Mouse (Mus musculus) kidney, postnatal 25 days (tissue): ENCODE measurements around the gene Apoe.
"Not testable (repeated sequence)": the region's sequence is repeated elsewhere in the genome, so short reads cannot be mapped to it uniquely, and the experiment has no call there.

Experiments used
- DNase-seq, 2 experiments: peaks; one replicate each; pipeline ENCODE4 v3.0.0; 2021; ENCODE audit warnings: mixed read lengths in 2 of 2

Gene Apoe

DNA sequence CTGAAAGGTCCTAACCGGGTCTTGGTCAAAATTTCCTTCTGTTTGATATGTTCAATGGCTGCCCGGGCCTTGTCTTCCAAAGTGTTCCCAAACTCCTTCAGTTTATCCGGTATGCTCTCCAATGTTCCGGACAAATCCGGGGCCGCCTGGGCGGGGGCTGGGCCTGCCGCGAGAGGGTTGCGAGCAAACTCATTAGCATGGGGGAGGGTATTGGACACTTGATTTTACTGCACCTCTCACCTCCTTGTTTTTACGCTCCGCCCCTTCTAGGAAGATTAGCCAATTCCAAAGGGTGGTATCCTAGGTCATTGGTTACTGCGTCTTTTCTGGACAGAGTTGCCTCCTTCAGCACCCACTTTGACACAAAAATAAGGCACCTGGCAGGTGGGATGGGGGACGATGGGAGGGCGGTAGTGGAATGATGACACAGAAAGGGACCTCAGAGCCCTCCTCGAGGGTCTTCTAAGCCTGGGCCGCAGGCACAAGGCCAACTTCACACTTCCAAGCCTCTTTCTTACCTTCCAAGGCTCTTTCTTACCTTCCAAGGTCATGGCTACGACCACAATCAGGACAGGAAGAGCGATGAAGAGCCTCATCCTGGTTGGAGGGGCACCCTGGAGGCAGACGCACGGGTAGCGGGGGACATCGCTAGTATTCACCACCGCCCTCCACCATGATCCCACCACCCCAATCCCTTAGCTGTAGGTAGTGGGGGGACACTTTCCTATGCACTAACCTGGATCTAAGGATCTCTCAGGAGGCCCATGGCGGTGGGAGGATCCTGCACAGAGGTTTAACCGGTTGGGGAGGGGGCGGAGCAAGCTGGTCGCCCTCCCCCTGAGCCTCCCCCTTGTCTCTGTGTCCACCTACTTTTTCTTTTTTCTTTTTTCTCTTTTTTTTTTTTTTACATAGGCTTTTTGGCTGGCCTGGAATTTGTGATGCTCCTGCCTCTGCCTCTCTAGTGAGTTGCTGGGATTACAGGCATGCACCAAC lies 6.8 kb downstream of the Apoe start, which contains the start of gene Apoc1:
Gene Apoc1 (minus strand): TSS at position 788 of the 993 bp plus-strand sequence.
- peak; percentile 45 to 74 for DNase-seq

DNA sequence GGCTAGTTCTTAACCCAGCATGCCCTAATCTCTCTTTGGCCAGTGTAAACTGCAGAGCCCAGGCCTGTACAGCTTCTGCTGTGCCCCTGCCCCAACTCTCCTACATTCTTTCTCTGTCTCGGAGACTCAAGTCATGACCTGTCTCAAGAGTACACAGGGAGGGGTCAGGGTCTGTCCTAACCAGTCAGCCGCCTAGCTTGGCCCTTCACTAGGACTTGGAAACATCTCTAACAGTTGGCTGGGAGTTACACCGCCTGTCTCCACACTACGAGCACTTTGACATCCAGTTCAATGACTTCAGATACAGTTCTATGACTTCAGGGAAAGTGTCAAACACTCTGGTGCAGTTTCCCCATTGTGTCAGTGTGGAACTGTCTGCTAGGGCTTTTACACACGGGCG lies 7.6 kb downstream of the Apoe start:
- no peak for DNase-seq

DNA sequence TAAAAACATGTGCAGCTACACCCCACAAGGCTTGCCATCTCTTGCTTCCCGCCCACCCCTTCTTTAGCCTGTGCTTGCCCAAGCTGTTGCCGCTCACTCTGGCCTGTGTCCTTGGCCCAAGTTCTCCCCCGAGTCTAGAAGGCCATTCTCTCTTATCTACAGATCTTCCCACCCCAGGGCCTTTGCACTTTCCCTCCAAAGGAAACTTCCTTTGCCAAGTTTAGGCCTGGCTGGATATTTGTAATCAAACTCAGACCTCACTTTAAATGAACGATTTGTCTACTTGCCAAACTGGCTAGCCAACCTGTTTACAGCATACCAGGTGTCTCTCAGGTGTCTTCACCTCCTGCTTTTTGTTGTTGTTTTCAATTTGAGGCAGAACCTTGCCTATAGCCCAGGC lies 8.1 kb downstream of the Apoe start:
- DNase-seq: no peak

DNA sequence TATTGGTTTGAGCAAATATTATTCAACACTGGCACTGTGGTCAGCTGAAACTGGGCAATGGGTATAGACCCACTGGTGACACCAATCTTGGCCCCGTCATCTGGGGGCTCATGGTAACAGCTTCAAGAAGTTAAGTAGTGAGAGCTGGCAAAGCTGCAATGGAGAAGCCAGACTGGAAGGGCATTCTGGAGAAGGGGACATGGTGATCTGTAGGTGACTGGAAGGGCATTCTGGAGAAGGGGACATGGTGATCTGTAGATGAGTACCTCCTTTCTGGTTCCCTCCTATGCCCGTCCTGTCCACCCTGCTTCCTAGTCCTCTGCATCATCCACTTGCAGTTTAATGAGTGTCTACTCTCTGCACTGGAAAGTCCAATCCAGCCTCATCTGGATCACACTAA lies 10.4 kb downstream of the Apoe start:
- DNase-seq: no peak

DNA sequence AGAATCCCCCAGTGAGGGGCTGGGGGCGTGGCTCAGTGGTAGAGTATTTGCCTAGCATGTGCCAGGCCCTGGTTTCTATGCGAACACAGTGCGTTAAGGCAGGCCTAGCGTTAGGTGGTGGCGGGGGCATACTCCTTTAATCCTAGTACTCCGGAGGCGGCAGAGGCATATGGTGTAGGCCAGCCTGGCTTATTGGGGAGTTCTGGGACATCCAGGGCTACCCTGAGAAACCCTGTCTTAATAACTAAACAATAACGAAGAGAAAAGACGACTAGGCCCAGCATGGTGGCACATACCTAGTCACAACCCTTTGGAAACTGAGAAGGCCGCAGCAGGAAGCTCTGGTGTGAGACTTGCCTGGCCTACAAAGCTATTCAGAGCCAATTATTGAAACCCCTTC lies 10.9 kb downstream of the Apoe start:
- DNase-seq: no peak

DNA sequence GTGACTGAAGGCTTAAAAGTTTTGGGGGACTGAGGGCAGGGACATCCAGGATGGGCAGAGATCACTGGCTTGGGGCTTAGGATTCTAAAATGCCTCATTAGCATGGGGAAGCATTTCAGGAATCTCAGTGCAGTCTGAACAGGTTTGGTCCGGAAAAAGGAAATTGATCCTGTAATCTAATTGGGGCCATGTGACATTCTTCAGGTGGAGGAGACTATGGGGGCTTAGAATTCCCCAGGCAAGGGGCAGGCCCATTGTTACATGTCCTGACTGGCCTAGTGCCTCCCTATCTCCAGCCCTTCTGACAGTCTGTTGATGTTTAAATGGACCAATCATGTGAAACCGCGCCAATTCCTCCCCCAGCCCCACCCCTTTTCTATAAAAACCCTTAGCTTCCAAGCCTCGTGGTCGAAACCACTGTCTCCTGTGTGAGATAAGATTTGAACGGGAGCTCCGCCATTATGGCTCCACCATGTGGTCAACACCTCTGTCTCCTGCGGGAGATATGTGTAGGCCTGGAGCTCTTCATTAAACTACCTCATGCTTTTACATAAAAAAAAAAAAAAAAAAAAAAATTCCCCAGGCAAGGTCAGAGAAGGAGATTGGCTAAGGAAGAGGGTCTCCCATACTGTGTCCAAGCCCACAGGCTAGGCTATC lies 11.9 kb downstream of the Apoe start:
- not testable (repeated sequence) for DNase-seq

DNA sequence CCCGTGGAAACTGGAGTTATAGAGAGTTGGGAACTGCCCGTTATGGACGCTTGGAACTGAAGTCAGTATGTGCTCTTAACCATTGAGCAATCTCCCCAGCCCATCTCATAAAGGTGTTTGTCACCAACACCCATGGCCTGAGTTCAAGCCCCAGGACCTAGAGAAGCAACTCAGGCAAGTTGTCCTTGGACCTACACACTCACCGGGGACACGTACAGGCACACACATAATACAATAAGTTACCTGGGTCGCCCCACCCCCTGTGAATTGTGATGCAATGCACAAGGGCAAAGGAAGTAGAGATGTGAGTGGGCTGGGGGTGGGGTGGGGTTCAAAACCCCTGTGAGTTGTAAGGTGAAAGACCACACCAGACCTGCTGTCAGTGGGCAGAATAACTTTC lies 12.5 kb downstream of the Apoe start:
- DNase-seq: no peak

DNA sequence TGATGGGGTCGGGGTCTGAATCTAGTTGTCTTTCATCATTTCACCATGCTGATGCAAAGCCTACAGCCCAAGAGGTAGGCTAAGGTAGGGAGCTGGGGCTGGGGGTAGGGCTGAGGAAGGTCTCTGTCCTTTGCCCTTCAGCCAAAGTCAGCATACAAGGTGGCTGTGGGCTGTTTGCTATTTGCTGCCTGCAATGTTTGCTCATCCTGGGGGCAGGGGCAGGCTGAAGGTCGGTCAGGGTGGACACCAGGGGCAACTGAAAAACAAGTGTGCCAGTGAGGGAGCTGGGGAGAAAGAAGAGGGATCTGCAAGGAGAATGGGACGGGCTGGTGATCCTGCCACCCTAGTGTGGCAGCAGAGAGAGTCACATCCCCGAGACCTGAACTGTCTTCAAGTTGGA lies 13.6 kb downstream of the Apoe start:
- DNase-seq: peak; percentile 28 to 75

DNA sequence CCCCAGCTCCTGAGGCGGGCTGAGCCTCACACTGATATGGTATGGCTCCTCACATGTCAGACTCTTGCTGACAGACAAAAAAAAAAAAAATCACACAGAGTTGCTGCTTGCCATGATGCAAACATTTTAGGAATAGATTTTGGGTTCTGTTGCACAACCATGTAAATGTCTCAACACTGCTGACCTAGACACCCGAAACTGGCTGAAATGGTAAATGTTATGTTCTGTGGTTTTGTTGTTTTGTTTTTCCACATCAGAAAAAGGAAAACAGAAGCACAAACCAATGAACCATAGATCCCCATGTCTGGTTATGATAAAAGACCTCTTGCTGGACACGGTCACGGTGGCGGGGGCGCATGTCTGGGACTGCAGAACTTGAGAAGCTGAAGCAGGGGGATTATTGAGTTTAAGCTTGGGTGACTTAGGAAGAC lies 15.2 kb downstream of the Apoe start:
- no peak for DNase-seq

DNA sequence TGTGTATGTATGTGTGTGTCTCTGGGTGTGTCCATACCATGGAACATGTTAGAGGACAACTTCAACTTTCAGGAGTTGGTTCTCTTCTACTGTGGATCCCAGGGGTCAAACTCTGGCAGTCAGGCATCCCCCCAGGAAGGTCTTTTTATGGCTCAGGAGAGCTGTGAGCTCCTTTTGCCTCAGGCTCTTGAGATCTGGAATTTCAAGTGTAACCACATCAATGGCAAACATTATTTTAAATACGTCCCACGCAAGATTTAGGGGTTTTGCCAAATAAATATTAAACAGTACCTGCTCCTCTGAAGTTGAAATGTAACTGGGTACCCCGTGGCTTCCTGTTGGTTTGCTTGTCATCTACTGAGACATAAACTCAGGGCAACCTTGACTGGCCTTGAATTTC lies 16.0 kb downstream of the Apoe start:
- DNase-seq: no peak

DNA sequence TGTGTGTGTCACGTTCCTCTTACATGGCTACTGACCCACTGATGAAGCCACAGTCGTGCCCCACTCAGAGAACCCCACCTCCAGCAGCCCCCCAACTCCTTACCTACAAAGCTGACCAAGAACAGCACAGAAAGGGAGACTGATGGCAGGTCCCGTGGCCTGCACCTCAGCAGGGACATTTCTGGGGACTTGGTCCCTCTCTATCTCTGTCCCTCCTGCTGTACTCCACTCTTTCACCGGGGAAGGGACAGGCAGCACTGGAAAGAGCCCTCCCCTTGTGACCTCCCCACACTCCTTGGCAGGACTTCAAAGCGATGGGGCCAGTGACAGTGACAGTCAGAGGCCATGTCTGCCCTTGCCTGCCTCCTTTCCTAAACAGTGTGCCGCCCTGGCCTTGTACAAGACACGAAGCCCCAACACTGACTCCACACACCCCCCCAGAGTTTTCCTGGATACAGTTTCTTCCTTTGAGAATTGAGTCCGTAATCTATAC lies 17.7 kb downstream of the Apoe start, which contains the start of the genes Gm44805 and Apoc4:
Gene Gm44805 (minus strand): TSS at position 222 of the 493 bp plus-strand sequence.
Gene Apoc4 (minus strand): TSS at position 278 of the 493 bp plus-strand sequence.
- no peak for DNase-seq

DNA sequence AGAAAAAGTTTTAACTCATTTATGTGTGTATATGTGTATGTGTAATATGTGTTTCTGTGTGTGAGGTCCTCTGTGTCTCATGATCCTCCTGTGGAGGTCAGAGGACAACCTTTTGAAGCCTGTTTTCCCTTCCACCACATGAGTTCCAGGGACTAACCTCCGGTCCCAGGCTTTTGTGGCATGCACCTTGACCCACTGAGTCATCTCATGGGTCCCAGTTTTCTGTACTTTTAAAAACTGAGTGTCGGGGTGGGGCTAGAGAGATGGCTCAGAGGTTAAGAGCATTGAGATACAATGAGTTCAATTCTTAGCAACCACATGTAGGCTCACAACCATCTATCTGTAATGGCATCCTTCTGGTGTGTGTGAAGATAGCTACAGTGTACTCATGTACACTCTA lies 18.3 kb downstream of the Apoe start:
- DNase-seq: no peak

DNA sequence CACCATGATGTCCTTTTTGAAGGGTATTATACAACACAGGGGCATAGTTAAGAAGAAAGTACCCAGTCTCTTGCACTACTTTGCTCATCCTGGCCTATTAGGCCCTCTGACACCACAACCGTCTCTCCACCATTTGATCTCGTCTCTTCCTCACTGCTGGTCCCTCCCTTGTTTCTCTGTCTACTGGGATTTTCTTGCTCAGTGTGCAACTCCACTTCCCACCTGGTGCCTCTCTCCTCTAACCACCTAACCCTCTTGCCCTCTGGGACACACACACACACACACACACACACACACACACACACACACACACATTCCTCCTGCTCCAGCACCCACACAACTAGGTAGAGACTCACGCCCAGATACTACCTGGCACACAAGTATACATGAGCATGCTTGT lies 20.1 kb downstream of the Apoe start:
- DNase-seq: no peak

DNA sequence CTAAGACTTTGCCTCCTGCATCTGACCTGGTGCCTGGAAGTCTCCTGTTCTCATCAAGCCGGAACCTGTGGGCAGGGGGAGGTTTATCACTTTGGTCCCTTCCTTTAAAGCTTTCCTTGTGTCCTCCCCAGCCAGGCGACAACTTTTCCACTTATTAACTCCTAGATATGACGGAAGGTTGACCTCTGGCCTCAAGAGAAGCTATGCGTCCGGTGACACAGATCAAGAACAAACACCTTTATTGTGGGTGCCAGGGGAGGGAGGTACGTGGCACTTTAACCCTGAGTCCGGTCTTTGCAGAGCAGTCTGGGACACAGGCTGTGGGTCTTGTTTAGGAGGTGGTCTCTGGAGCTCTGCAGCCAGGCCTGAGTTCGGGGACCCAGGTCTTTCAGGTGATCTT lies 21.1 kb downstream of the Apoe start, which contains the start of gene Apoc2:
Gene Apoc2 (minus strand): TSS at position 70 of the 400 bp plus-strand sequence.
- DNase-seq: peak in 1 of 2 experiments; percentile 58

DNA sequence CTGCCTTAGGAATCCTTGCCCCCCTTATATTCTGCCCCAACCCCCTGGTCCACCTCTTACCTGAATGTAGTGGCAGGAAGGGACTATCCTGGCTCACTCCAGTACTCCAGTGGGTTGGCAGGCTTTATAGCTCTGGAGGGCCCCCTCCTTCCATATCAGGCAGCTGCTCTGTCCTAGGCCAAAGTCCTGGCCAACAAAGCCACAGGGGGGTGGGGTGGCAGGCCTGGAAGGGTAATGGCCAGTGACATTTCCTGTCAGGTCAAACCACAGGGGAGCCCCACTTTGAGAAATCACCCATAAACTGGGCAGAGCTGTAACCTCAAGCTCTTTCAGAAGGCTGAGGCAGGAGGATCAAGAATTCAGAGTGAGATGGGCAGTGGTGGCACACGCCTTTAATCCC lies 22.3 kb downstream of the Apoe start:
- no peak for DNase-seq

DNA sequence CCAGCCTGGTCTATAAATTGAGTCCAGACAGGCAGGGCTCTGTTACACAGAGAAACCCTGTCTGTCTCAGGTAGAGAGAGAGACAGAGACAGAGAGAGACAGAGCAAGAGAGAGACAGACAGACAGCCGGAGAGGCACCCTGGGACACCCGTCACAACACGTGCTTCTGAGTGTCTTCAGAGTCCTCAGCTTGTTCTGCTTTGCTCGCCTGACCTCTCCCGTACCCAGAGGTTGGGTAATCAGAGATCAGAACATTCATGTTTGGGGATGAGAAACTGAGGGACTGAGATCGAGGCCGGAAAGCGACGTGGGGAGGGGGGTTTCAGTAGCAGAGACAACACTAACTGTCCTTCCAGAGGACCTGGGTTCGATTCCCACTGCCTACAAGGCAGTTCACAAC lies 23.2 kb downstream of the Apoe start:
- no peak for DNase-seq

DNA sequence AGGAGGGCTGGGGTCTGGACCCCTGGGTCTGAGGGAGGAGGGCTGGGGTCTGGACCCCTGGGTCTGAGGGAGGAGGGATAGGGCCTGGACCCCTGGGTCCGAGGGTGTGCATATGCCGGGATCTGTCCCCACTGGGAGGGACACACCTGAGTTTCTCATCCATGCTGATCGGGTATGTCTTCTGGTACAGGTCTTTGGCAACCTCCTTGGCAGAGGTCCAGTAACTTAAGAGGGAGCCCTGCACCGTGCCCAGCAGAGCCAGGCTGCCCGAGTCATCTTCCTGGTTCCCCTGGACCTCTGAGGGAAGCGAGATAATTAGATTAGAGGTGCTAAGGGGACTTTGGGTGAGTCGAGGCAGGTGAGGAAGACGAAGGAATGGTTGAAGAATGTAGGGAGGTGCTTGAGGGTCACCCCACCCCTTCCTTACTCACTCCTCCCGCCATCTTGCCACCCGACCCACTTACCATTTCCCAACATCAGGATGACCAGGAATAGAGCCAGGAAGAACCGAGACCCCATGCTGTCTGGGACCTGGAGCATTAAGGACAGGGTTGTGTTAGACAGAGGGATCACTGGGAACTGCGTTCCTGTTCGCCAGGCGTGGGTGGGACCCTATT lies 25.8 kb downstream of the Apoe start:
- peak in 1 of 2 experiments; percentile 25 for DNase-seq

DNA sequence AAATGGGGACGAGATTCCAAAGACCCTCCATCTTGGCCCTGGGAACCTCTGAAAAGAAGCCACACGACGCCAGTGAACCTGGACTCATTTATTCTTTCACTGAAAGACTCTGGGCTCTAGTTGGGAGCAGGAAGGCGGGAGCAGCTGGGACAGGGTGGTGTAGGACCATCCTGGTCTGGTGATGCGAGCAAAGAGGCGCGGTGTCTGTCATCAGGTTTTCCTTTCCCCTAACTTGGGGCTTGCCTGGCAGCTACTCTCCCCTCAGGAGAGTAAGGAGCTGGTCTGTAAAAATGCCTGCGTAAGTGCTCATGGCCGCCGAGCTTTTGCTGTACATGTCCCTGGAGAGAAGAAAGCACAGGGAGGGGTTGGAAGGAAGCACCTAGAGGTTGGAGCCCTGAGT lies 27.5 kb downstream of the Apoe start:
- no peak for DNase-seq

DNA sequence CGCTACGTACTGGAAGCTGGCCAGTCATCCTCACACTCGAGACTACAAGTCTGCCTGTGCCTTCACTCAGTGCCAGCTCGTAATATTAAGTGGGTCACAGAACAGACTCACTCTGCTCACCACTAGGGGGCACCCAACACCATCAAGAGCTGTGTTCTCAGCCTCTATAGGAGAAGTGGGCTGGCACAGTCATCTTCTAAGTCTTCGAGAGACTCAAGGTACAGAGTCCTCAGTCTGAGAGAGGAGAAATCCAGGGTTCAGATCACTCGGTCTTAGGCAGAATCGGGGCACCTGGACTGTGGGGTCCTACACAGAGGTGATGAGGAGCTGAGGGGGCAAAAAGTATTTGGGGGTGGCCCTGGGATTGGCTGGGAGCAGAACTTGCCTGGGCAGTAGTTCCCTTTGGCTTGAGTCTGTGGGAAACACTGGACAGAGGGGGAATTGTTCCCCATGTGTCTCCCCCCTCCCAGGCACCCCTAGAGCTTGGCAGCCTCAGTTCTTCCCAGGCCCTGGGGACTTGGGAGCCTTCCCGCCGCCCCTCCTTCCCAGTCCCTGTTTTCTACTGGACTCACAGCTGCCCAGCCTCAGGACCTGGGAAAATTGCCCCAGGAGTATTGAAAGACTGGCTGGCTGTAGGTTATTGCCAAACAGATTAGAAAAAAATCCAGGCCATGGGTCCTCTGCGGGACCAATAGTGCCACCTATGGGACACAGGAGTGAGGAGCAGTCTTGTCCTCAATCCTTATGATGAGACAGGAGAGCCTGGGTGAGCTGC lies 29.9 kb downstream of the Apoe start:
- peak; percentile 95 to 98 for DNase-seq

DNA sequence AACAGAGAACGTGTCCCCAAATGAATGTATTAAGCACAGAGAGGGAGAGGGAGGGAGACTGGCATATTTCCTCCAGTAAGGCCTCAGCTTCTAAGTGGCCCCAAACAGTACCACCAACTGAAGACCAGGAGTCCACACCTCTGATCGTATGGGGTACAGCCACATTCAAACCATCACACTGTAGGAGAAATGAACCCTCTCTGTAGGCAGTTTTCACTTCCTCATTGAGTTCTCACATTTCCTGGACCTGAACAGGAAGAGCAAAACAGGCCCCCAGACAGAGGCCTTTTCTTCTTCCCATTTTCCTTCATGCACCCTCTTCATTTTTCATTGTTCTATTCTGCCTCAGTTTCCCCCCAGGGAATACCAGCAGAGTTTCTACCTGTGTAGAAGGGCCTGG lies 31.6 kb downstream of the Apoe start:
- no peak for DNase-seq

DNA sequence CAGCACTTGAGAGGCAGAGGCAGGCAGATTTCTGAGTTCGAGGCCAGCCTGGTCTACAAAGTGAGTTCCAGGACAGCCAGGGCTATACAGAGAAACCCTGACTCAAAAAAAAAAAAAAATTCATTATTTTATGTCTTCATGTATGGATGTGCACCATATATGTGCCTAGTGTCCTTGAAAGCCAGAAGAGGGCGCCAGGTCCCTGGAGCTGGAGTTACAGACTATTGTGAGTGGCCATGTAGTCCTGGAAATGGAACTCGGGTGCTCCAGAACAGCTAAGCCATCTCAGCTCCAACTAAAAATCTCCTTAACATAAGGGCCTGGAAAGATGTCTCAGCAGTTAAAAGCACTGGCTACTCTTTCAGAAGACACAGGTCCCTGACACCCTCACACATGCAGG lies 32.2 kb downstream of the Apoe start:
- DNase-seq: peak in 1 of 2 experiments; percentile 51
